Mouse (Mus musculus): ENCODE data around the gene Rpl10a.

DNA sequence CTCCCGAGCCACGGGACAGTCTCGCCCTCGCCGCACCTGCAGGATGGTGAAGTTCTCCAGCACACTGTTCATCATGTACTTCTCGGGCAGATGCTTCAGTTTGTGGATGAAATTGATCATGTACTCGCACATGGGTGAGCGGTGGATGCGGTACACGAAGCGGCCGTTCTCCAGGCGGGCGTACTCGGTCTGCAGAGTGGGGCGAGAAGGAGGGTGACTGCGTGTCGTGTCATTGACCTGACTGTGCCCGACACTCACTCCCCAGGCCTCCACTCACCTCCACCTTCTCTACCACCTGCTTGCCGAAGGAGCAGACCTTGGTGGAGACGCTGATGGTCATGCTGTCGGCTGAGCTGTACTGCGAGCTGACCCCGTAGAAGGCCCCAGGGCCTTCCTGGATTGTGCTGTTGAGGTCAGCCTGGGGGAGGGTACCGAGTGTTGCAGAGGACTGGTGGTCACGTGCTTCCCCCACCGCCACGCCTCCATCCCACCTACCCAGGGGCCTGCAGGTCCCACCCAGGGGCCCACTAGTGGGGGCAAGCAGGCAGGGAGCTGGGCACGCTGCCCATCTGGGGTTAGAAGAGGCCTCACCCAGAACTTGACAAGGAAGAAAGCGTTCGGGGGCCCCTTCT, 4.8 kb downstream of the Rpl10a start:
- TF ChIP-seq CTCF (IDR thresholded peaks at IDR 0.05; ENCODE audit: low read depth) (no peak), EP300 (optimal IDR thresholded peaks at IDR 0.05) (no peak)
